Mouse (Mus musculus) midbrain, embryonic 13.5 days (tissue): ENCODE measurements around the gene Mob3a. TPM values are rescaled to one million over a fixed set of nuclear protein-coding genes. Genes with fewer than 3 reads are reported as not detected.

Source experiments
- ATAC-seq: fragments of 200-750 bp; cut with Nextera tagmentation; 2 replicates; pipeline ENCODE4 v1.8.0; 2017; ENCODE audit warnings: mild to moderate bottlenecking, moderate TSS enrichment, moderate library complexity
- H3K27ac ChIP-seq: fragments of 300-500 bp; sonication (generic); 2 replicates; pipeline ENCODE4 v1.5.1; 2015; ENCODE audit warnings: inconsistent platforms, mild to moderate bottlenecking, moderate library complexity
- H3K27me3 ChIP-seq: fragments of 300-500 bp; sonication (generic); 2 replicates; pipeline ENCODE4 v1.6.1; 2015; ENCODE audit warnings: mild to moderate bottlenecking, inconsistent platforms
- H3K36me3 ChIP-seq: fragments of 300-500 bp; sonication (generic); 2 replicates; pipeline ENCODE4 v1.6.1; 2015; ENCODE audit warnings: mild to moderate bottlenecking, inconsistent platforms
- H3K4me1 ChIP-seq: fragments of 300-500 bp; sonication (generic); replicated peaks from 2 replicates; pipeline ENCODE4 v1.6.1; 2015; ENCODE audit warnings: inconsistent platforms
- H3K4me2 ChIP-seq: fragments of 300-500 bp; sonication (generic); replicated peaks from 2 replicates; pipeline ENCODE4 v1.6.1; 2015; ENCODE audit warnings: moderate library complexity, mild to moderate bottlenecking, inconsistent platforms
- H3K4me3 ChIP-seq: fragments of 300-500 bp; sonication (generic); replicated peaks from 2 replicates; pipeline ENCODE4 v1.5.1; 2015; ENCODE audit warnings: mild to moderate bottlenecking, inconsistent platforms
- H3K9ac ChIP-seq: fragments of 300-500 bp; sonication (generic); replicated peaks from 2 replicates; pipeline ENCODE4 v1.6.1; 2015; ENCODE audit warnings: mild to moderate bottlenecking, inconsistent platforms
- H3K9me3 ChIP-seq: fragments of 300-500 bp; sonication (generic); 2 replicates; pipeline ENCODE4 v1.6.1; 2016; ENCODE audit warnings: mild to moderate bottlenecking, inconsistent platforms
- WGBS: fragments of 180-500 bp; shearing (Covaris S2); methylation state at CpG from one replicate; pipeline ENCODE4 v1.1.7; 2015; 5-methylcytosine and 5-hydroxymethylcytosine counted together
- polyA plus RNA-seq: library from polyadenylated mRNA; unstranded; fragments of >200 nt; fragmentation: Nextera tagmentation; extraction: Ambion mirVana; gene quantifications from 2 replicates; pipeline ENCODE4 v1.2.1, GENCODE M21; 2015

Gene Mob3a
- polyA plus RNA-seq, 1 experiment from 2014 or later, result 58.3 TPM

DNA sequence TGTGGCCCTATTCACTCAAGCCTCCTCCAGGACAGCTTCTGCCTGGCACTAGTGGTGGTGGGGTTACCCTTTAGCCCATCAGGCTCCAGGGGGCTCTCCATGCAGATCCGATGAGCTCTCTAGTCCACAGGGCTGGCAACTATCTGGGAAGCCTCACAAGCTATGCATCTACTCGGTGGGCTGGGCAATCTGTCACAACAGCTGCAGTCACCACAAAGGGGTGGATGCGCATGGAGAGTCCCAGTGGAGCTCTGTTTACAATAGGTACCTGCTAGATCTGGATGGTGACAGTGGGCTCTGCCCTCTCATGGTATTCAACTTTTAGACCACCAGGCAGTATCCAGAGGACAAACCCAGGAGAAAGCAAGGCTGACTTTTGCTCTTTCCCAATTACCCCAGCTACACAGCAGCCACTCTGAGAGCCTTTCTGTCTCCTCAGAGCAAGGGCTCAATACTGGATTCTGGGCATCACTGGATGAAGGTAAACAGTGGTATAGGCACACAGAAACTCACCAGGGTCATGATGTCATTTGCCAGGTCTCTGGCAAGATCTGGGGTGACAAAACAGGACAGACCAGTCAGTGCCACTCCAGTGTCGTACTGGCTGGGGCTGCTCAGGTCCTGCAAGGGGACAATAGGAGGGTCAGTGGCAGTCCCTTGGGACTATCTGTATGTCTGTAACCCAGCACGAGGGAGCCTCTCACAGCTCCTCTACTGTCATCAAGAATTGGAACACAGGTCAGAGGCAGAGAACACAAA is 25.8 kb upstream of the Mob3a start:
- Histone ChIP-seq H3K27me3 (no peaks in the 10 kb centered on the region), H3K9me3 (no peaks in the 10 kb centered on the region), H3K36me3 (peaks cover 98% of the 10 kb centered on the region), H3K4me1 (no peaks in the 10 kb centered on the region), H3K27ac (no peak overlapping the region), H3K4me3 (no peak overlapping the region), H3K9ac (no peak overlapping the region), H3K4me2 (no peak overlapping the region)
- WGBS, result 86% methylated on average over 5 of the region's 5 CpGs
- no peak for ATAC-seq

DNA sequence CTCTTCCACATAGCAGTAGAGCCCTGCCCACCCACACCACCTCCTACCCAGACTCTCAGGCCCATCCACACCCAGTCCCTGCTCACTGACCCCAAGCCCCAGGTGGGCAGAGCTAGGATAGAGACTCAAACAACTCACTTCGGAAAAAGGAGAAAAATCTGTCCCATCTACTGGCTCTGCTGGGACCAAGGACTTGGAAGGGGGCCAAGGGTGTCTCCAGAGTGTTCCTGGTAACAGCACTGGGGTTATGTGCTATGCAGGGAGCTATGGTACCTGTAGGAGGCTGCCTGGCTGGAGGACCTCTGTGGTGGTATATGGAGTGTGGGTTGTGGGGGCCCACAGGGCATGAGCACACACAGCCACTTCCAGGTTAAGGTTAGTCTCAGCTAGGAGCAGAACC is 15.5 kb upstream of the Mob3a start:
- WGBS, result 100% methylated on average over 1 of the region's 1 CpGs
- H3K36me3 ChIP-seq, result peaks cover 97% of the 10 kb centered on the region
- no peak for ATAC-seq
- H3K4me2 ChIP-seq, result no peak overlapping the region
- H3K9ac ChIP-seq, result no peak overlapping the region
- H3K4me1 ChIP-seq, result no peaks in the 10 kb centered on the region
- no peaks in the 10 kb centered on the region for H3K27me3 ChIP-seq
- no peak overlapping the region for H3K27ac ChIP-seq
- H3K9me3 ChIP-seq, result no peaks in the 10 kb centered on the region
- H3K4me3 ChIP-seq, result no peak overlapping the region

GRCm38 (mm10) chr10:80710834-80711233 is 9.1 kb upstream of the Mob3a start:
- H3K4me1 ChIP-seq, result no peaks in the 10 kb centered on the region
- no peak overlapping the region for H3K9ac ChIP-seq
- H3K27me3 ChIP-seq, result no peaks in the 10 kb centered on the region
- 89% methylated on average over 3 of the region's 3 CpGs for WGBS
- no peak overlapping the region for H3K27ac ChIP-seq
- no peak overlapping the region for H3K4me2 ChIP-seq
- peaks cover 97% of the 10 kb centered on the region for H3K36me3 ChIP-seq
- H3K9me3 ChIP-seq, result no peaks in the 10 kb centered on the region
- ATAC-seq, result no peak
- no peak overlapping the region for H3K4me3 ChIP-seq

- Histone ChIP-seq H3K36me3 (peaks cover 51% of the 10 kb centered on the region), H3K27ac (no peak overlapping the region), H3K4me1 (peaks cover 28% of the 10 kb centered on the region), H3K27me3 (no peaks in the 10 kb centered on the region), H3K4me2 (no peak overlapping the region), H3K9me3 (no peaks in the 10 kb centered on the region), H3K4me3 (no peak overlapping the region), H3K9ac (no peak overlapping the region)
- no peak for ATAC-seq
- WGBS, result 79% methylated on average over 3 of the region's 3 CpGs
Measured at GRCm38 (mm10) chr10:80705479-80705878, 3.7 kb upstream of the Mob3a start.

GRCm38 (mm10) chr10:80705033-80705432 is 3.3 kb upstream of the Mob3a start:
- Histone ChIP-seq H3K4me2 (no peak overlapping the region), H3K9me3 (no peaks in the 10 kb centered on the region), H3K4me3 (no peak overlapping the region), H3K4me1 (peaks cover 32% of the 10 kb centered on the region), H3K27ac (no peak overlapping the region), H3K9ac (no peak overlapping the region), H3K36me3 (peaks cover 46% of the 10 kb centered on the region), H3K27me3 (no peaks in the 10 kb centered on the region)
- no peak for ATAC-seq
- WGBS, result 59% methylated on average over 3 of the region's 3 CpGs

GRCm38 (mm10) chr10:80704418-80704817 is 2.6 kb upstream of the Mob3a start:
- WGBS, result 87% methylated on average over 5 of the region's 5 CpGs
- Histone ChIP-seq H3K27ac (no peak overlapping the region), H3K27me3 (no peaks in the 10 kb centered on the region), H3K4me2 (no peak overlapping the region), H3K4me1 (peaks cover 36% of the 10 kb centered on the region), H3K9me3 (no peaks in the 10 kb centered on the region), H3K36me3 (peaks cover 40% of the 10 kb centered on the region), H3K4me3 (no peak overlapping the region), H3K9ac (0 out of 2 replicates have a peak overlapping the region, but pooled peaks have one; percentile 6)
- ATAC-seq, result no peak

DNA sequence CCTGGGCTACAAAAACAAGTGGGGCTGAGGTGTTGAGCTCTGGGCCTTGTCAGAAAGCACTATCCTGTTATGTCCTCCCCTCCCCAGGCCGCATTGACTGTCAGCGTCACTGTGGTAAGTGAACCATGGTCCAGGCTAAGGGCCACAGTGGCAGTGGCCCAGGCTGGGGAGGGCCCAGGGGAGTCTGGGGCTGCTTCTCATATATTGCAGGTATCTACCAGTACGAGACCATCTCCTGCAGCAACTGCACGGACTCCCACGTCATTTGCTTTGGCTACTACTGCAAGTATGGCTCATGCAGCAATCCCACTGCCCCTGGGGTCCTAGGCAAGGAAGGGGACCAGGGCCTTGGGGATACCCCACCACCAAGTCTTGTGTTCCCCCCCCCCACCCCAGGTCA is 1.9 kb upstream of the Mob3a start:
- Histone ChIP-seq H3K9ac (peak overlapping the region; percentile 59; the same call in 1 of the 2 replicates), H3K9me3 (no peaks in the 10 kb centered on the region), H3K36me3 (peaks cover 33% of the 10 kb centered on the region), H3K4me1 (peaks cover 36% of the 10 kb centered on the region), H3K27me3 (no peaks in the 10 kb centered on the region), H3K4me2 (peak overlapping the region; percentile 77), H3K4me3 (peak overlapping the region; percentile 71), H3K27ac (no peak overlapping the region)
- ATAC-seq, result no peak
- WGBS, result 87% methylated on average over 5 of the region's 5 CpGs

GRCm38 (mm10) chr10:80702536-80703390 is 986 bp upstream of the Mob3a start:
- peak; percentile 87 for ATAC-seq
- H3K4me1 ChIP-seq, result peaks cover 44% of the 10 kb centered on the region

DNA sequence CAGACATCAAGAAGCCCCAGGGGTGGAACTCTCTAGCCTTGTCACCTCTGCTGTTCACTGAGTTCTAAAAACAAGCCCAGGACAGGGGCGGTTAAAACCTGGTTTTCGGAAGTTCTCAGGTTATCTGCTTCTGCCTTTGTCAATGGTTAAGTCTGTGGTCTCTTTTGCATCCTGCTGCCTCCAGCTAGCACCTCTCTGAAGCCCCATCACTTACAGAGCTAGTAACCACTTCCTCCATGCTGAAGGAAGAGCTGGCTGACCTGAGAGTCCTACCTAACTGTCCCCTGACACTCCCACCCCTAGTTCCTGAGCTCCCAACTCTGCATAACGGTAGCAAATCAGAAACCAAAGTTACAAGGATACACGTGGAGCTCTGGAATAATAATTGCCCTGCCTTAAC is 1.0 kb downstream of the Mob3a start:
- no peak for ATAC-seq
- Histone ChIP-seq H3K27me3 (no peaks in the 10 kb centered on the region), H3K27ac (no peak overlapping the region), H3K4me1 (peaks cover 53% of the 10 kb centered on the region), H3K9me3 (no peaks in the 10 kb centered on the region), H3K36me3 (peaks cover 5% of the 10 kb centered on the region), H3K9ac (peak overlapping the region; percentile 78), H3K4me2 (peak overlapping the region; percentile 77), H3K4me3 (peak overlapping the region; percentile 71)
- WGBS, result 47% methylated on average over 4 of the region's 4 CpGs

More at GRCm38 (mm10) chr10:80702536-80703390, 986 bp upstream of the Mob3a start:
- Histone ChIP-seq H3K27ac (peak overlapping the region; percentile 89), H3K27me3 (no peaks in the 10 kb centered on the region), H3K36me3 (peaks cover 24% of the 10 kb centered on the region), H3K9ac (peak overlapping the region; percentile 59), H3K9me3 (no peaks in the 10 kb centered on the region), H3K4me3 (peak overlapping the region; percentile 71), H3K4me2 (peak overlapping the region; percentile 77)
- WGBS, result 2% methylated on average over 47 of the region's 47 CpGs

DNA sequence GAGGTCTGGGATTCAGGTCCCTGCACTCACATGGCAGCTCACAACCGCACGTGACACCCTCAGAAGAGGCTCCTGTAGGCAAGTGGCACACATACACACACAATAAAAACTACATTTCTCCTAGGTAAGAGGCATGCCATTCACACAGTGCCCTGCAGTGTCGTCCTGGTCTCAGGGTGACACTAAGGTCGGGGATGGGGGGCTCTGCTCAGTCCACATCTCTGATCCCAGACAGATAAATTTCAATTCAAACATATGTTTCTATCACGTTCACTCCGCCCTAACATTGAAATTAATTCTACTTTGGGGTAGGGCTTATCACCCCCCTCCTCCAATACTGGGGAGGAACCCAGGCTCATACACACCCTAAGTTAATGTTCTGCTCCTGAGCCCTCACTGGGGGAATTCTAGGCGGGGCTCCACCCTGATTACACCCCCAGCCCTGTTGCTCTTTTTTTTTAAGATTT is 1.7 kb downstream of the Mob3a start:
- WGBS, result 92% methylated on average over 7 of the region's 7 CpGs
- no peak overlapping the region for H3K27ac ChIP-seq
- peak overlapping the region; percentile 78; the same call in 1 of the 2 replicates for H3K9ac ChIP-seq
- peaks cover 53% of the 10 kb centered on the region for H3K4me1 ChIP-seq
- no peaks in the 10 kb centered on the region for H3K27me3 ChIP-seq
- H3K9me3 ChIP-seq, result no peaks in the 10 kb centered on the region
- H3K36me3 ChIP-seq, result peaks cover 2% of the 10 kb centered on the region; the same call in 1 of the 2 replicates
- ATAC-seq, result no peak
- H3K4me3 ChIP-seq, result peak overlapping the region; percentile 71
- H3K4me2 ChIP-seq, result peak overlapping the region; percentile 77

DNA sequence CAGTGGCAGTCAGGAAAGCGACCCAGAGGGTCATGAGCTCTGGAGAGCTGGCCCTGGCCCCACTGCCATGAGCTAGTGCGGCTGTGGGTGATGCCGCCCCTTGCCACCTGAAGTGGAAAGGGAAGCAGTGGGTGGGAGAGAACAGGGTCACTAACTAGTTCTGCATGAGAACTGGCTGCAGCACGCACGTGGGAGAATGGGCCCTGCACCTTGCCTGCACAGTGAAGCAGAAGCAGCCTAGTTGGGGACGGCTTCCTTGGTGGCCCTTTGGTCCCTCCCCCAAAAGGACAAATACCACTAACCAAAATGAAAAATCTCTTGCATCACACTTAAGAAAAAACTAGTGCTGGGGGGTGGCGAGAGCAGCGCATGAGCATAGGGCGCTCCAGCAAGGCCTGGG is 3.2 kb downstream of the Mob3a start:
- H3K4me2 ChIP-seq, result no peak overlapping the region
- H3K36me3 ChIP-seq, result peaks cover 15% of the 10 kb centered on the region
- H3K9me3 ChIP-seq, result no peaks in the 10 kb centered on the region
- no peak for ATAC-seq
- no peak overlapping the region for H3K9ac ChIP-seq
- no peak overlapping the region for H3K4me3 ChIP-seq
- 90% methylated on average over 9 of the region's 9 CpGs for WGBS
- H3K4me1 ChIP-seq, result peaks cover 46% of the 10 kb centered on the region
- no peak overlapping the region for H3K27ac ChIP-seq
- H3K27me3 ChIP-seq, result no peaks in the 10 kb centered on the region

DNA sequence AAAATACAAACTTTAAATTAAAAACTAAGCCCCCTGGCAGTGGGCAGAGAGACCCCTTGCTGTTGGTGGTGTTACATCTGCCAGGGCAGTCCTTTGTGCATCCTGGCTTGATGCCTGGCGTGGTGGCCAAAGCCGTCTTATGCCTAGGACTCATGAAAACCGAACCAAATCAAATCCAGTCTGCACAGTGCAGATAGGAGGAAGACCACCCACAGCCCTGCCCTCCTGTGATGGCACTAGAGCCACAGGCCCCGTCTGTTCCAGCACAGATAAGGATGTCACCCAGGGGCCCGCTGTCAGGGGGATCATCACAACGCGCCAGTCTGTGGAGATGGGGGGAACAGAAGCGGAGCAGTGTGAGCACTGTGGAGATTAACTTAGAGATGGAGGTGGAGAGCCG is 4.0 kb downstream of the Mob3a start:
- H3K9ac ChIP-seq, result no peak overlapping the region
- H3K36me3 ChIP-seq, result peaks cover 21% of the 10 kb centered on the region
- peaks cover 38% of the 10 kb centered on the region for H3K4me1 ChIP-seq
- no peak overlapping the region for H3K27ac ChIP-seq
- no peaks in the 10 kb centered on the region for H3K27me3 ChIP-seq
- H3K9me3 ChIP-seq, result no peaks in the 10 kb centered on the region
- no peak overlapping the region for H3K4me3 ChIP-seq
- 80% methylated on average over 9 of the region's 9 CpGs for WGBS
- no peak overlapping the region for H3K4me2 ChIP-seq
- ATAC-seq, result no peak
